Mouse (Mus musculus): ENCODE data around the gene Veph1. TPM values are rescaled to one million over a fixed set of nuclear protein-coding genes. Genes with fewer than 3 reads are reported as not detected.

The Veph1 gene
- polyA plus RNA-seq, 1 experiment from 2014 or later = 6.6 TPM

GRCm38 (mm10) chr3:66070274-66070673, 226.4 kb downstream of the Veph1 start:
- H3K4me3 ChIP-seq (ENCODE audit: low read length) = no peak overlapping the region
- H3K36me3 ChIP-seq (ENCODE audit: control insufficient read depth, insufficient read depth, low read length) = no peaks in the 10 kb centered on the region
- no peak overlapping the region for H3K4me2 ChIP-seq (ENCODE audit: low read depth, low read length)
- H3K27me3 ChIP-seq (ENCODE audit: control insufficient read depth, insufficient read depth, low read depth, low read length) = no peaks in the 10 kb centered on the region
- H3K9me3 ChIP-seq (ENCODE audit: control insufficient read depth, low read length) = no peaks in the 10 kb centered on the region
- H3K9ac ChIP-seq (ENCODE audit: low read length) = no peak overlapping the region
- H3K27ac ChIP-seq (ENCODE audit: low read length) = no peak overlapping the region
- ATAC-seq (ENCODE audit: low read depth) = no peak
- no peaks in the 10 kb centered on the region for H3K4me1 ChIP-seq (replicated peaks; ENCODE audit: control insufficient read depth, insufficient read depth, low read length)
- WGBS = 81% methylated on average over 1 of the region's 1 CpGs

- no peak overlapping the region for H3K9ac ChIP-seq (ENCODE audit: low read length)
- H3K4me1 ChIP-seq (replicated peaks; ENCODE audit: control insufficient read depth, insufficient read depth, low read length) = no peaks in the 10 kb centered on the region; the same call in 1 of the 2 replicates
- no peak overlapping the region for H3K27ac ChIP-seq (ENCODE audit: low read length)
- H3K4me2 ChIP-seq (ENCODE audit: low read depth, low read length) = no peak overlapping the region
- no peak for ATAC-seq (ENCODE audit: low read depth)
- H3K4me3 ChIP-seq (ENCODE audit: low read length) = no peak overlapping the region
- 35% methylated on average over 6 of the region's 6 CpGs for WGBS
- no peaks in the 10 kb centered on the region for H3K36me3 ChIP-seq (ENCODE audit: control insufficient read depth, insufficient read depth, low read length)
- no peaks in the 10 kb centered on the region for H3K27me3 ChIP-seq (ENCODE audit: control insufficient read depth, insufficient read depth, low read depth, low read length)
- no peaks in the 10 kb centered on the region for H3K9me3 ChIP-seq (ENCODE audit: control insufficient read depth, low read length)
Measured at GRCm38 (mm10) chr3:66063881-66064280, 232.8 kb downstream of the Veph1 start.

GRCm38 (mm10) chr3:66056912-66057311, 239.7 kb downstream of the Veph1 start:
- WGBS = 93% methylated on average over 16 of the region's 16 CpGs
- no peak overlapping the region for H3K27ac ChIP-seq (ENCODE audit: low read length)
- no peak overlapping the region for H3K4me2 ChIP-seq (ENCODE audit: low read depth, low read length)
- H3K9ac ChIP-seq (ENCODE audit: low read length) = no peak overlapping the region
- H3K4me1 ChIP-seq (replicated peaks; ENCODE audit: control insufficient read depth, insufficient read depth, low read length) = no peaks in the 10 kb centered on the region; the same call in 1 of the 2 replicates
- H3K27me3 ChIP-seq (ENCODE audit: control insufficient read depth, insufficient read depth, low read depth, low read length) = no peaks in the 10 kb centered on the region
- no peaks in the 10 kb centered on the region for H3K9me3 ChIP-seq (ENCODE audit: control insufficient read depth, low read length)
- no peak overlapping the region for H3K4me3 ChIP-seq (ENCODE audit: low read length)
- no peak for ATAC-seq (ENCODE audit: low read depth)
- no peaks in the 10 kb centered on the region for H3K36me3 ChIP-seq (ENCODE audit: control insufficient read depth, insufficient read depth, low read length)

- Histone ChIP-seq H3K4me2 (ENCODE audit: low read depth, low read length) (no peak overlapping the region), H3K36me3 (ENCODE audit: control insufficient read depth, insufficient read depth, low read length) (no peaks in the 10 kb centered on the region), H3K4me1 (replicated peaks; ENCODE audit: control insufficient read depth, insufficient read depth, low read length) (no peaks in the 10 kb centered on the region), H3K27me3 (ENCODE audit: control insufficient read depth, insufficient read depth, low read depth, low read length) (no peaks in the 10 kb centered on the region), H3K4me3 (ENCODE audit: low read length) (no peak overlapping the region), H3K9me3 (ENCODE audit: control insufficient read depth, low read length) (no peaks in the 10 kb centered on the region), H3K27ac (ENCODE audit: low read length) (no peak overlapping the region), H3K9ac (ENCODE audit: low read length) (no peak overlapping the region)
- no peak for ATAC-seq (ENCODE audit: low read depth)
- WGBS = 94% methylated on average over 7 of the region's 7 CpGs
Measured at GRCm38 (mm10) chr3:66055652-66056051, 241.0 kb downstream of the Veph1 start.

- Histone ChIP-seq H3K36me3 (ENCODE audit: control insufficient read depth, insufficient read depth, low read length) (no peaks in the 10 kb centered on the region), H3K27ac (ENCODE audit: low read length) (no peak overlapping the region), H3K9me3 (ENCODE audit: control insufficient read depth, low read length) (no peaks in the 10 kb centered on the region), H3K4me2 (ENCODE audit: low read depth, low read length) (no peak overlapping the region), H3K4me1 (replicated peaks; ENCODE audit: control insufficient read depth, insufficient read depth, low read length) (no peaks in the 10 kb centered on the region), H3K4me3 (ENCODE audit: low read length) (no peak overlapping the region), H3K9ac (ENCODE audit: low read length) (no peak overlapping the region), H3K27me3 (ENCODE audit: control insufficient read depth, insufficient read depth, low read depth, low read length) (no peaks in the 10 kb centered on the region)
- 48% methylated on average over 10 of the region's 10 CpGs for WGBS
- no peak for ATAC-seq (ENCODE audit: low read depth)
Measured at GRCm38 (mm10) chr3:66050092-66050886, 246.3 kb downstream of the Veph1 start.

GRCm38 (mm10) chr3:66040857-66041494, 255.7 kb downstream of the Veph1 start:
- Histone ChIP-seq H3K9ac (ENCODE audit: low read length) (no peak overlapping the region), H3K4me1 (replicated peaks; ENCODE audit: control insufficient read depth, insufficient read depth, low read length) (peaks cover 3% of the 10 kb centered on the region; the same call in 1 of the 2 replicates), H3K9me3 (ENCODE audit: control insufficient read depth, low read length) (no peaks in the 10 kb centered on the region), H3K27me3 (ENCODE audit: control insufficient read depth, insufficient read depth, low read depth, low read length) (no peaks in the 10 kb centered on the region), H3K27ac (ENCODE audit: low read length) (no peak overlapping the region), H3K36me3 (ENCODE audit: control insufficient read depth, insufficient read depth, low read length) (no peaks in the 10 kb centered on the region), H3K4me2 (ENCODE audit: low read depth, low read length) (no peak overlapping the region), H3K4me3 (ENCODE audit: low read length) (no peak overlapping the region)
- 21% methylated on average over 5 of the region's 5 CpGs for WGBS
- ATAC-seq (ENCODE audit: low read depth) = peak; percentile 78; the same call in 1 of the 2 replicates

- Histone ChIP-seq H3K4me3 (ENCODE audit: low read length) (no peak overlapping the region), H3K4me2 (ENCODE audit: low read depth, low read length) (no peak overlapping the region), H3K9ac (ENCODE audit: low read length) (no peak overlapping the region), H3K9me3 (ENCODE audit: control insufficient read depth, low read length) (no peaks in the 10 kb centered on the region), H3K27ac (ENCODE audit: low read length) (no peak overlapping the region), H3K4me1 (replicated peaks; ENCODE audit: control insufficient read depth, insufficient read depth, low read length) (peaks cover 3% of the 10 kb centered on the region; the same call in 1 of the 2 replicates), H3K27me3 (ENCODE audit: control insufficient read depth, insufficient read depth, low read depth, low read length) (no peaks in the 10 kb centered on the region), H3K36me3 (ENCODE audit: control insufficient read depth, insufficient read depth, low read length) (no peaks in the 10 kb centered on the region)
- 42% methylated on average over 5 of the region's 5 CpGs for WGBS
- no peak for ATAC-seq (ENCODE audit: low read depth)
Measured at GRCm38 (mm10) chr3:66035226-66035625, 261.4 kb downstream of the Veph1 start.

- H3K27ac ChIP-seq (ENCODE audit: low read length) = no peak overlapping the region
- H3K9ac ChIP-seq (ENCODE audit: low read length) = no peak overlapping the region
- no peaks in the 10 kb centered on the region for H3K9me3 ChIP-seq (ENCODE audit: control insufficient read depth, low read length)
- H3K4me2 ChIP-seq (ENCODE audit: low read depth, low read length) = no peak overlapping the region
- H3K36me3 ChIP-seq (ENCODE audit: control insufficient read depth, insufficient read depth, low read length) = no peaks in the 10 kb centered on the region
- H3K27me3 ChIP-seq (ENCODE audit: control insufficient read depth, insufficient read depth, low read depth, low read length) = no peaks in the 10 kb centered on the region
- H3K4me1 ChIP-seq (replicated peaks; ENCODE audit: control insufficient read depth, insufficient read depth, low read length) = peaks cover 3% of the 10 kb centered on the region; the same call in 1 of the 2 replicates
- no peak overlapping the region for H3K4me3 ChIP-seq (ENCODE audit: low read length)
- WGBS = 46% methylated on average over 2 of the region's 2 CpGs
- peak; percentile 47; the same call in 1 of the 2 replicates for ATAC-seq (ENCODE audit: low read depth)
Measured at GRCm38 (mm10) chr3:66033346-66033745, 263.3 kb downstream of the Veph1 start.

GRCm38 (mm10) chr3:66025454-66025853, 271.2 kb downstream of the Veph1 start:
- Histone ChIP-seq H3K36me3 (ENCODE audit: control insufficient read depth, insufficient read depth, low read length) (no peaks in the 10 kb centered on the region), H3K9me3 (ENCODE audit: control insufficient read depth, low read length) (no peaks in the 10 kb centered on the region), H3K9ac (ENCODE audit: low read length) (no peak overlapping the region), H3K4me2 (ENCODE audit: low read depth, low read length) (no peak overlapping the region), H3K4me3 (ENCODE audit: low read length) (no peak overlapping the region), H3K27me3 (ENCODE audit: control insufficient read depth, insufficient read depth, low read depth, low read length) (no peaks in the 10 kb centered on the region), H3K27ac (ENCODE audit: low read length) (no peak overlapping the region), H3K4me1 (replicated peaks; ENCODE audit: control insufficient read depth, insufficient read depth, low read length) (no peaks in the 10 kb centered on the region)
- WGBS = 73% methylated on average over 3 of the region's 3 CpGs
- no peak for ATAC-seq (ENCODE audit: low read depth)
